Mouse (Mus musculus) liver, adult 2 months (tissue): ENCODE results near the gene Map3k20.

Experiments
- CTCF ChIP-seq: fragments of 200-500 bp; IDR thresholded peaks from 2 replicates; pipeline ENCODE4 v1.5.1; 2011; ENCODE audit warnings: low read depth, low read length, control low read depth
- POLR2A ChIP-seq: fragments of 200-500 bp; IDR thresholded peaks from 2 replicates; pipeline ENCODE4 v1.6.1; 2011; ENCODE audit warnings: low read length, control low read depth; ENCODE audit not compliant: insufficient read depth; ENCODE audit errors: extremely low read depth

GRCm38 (mm10) chr2:72239456-72239855 lies 46.0 kb upstream of the Map3k20 start:
- TF ChIP-seq POLR2A (no peak), CTCF (no peak)
